14 mouse cellular contexts compared by ENCODE assay signal in genomic region chr11:70151072-70151471, GRCm38 (mm10). TPM values are rescaled to one million over a fixed set of nuclear protein-coding genes. Genes with fewer than 3 reads are reported as not detected.
DNase-seq lines count a peak whose midpoint lies in the region; ATAC-seq lines count a peak whose summit lies in the region.
"Had no signal": no experiment of that assay in that cellular context is flagged by ENCODE, and none has a peak within 500 bp of the region (broad histone marks: within the 10 kb centered on the region; RNA-seq: fewer than 3 reads in every experiment).

No protein-coding gene starts in this region.

- peak; percentile 51 for DNase-seq in kidney, adult 11 months
- peak; percentile 8 for DNase-seq in CD4-positive helper T cell, adult 2 months (ENCODE audit: low read depth, low spot score)
- peak; percentile 36 for DNase-seq in R1 (ENCODE audit: low read depth, low spot score)
- peak; percentile 62 to 63 for DNase-seq in kidney, postnatal 36 days
- no peak for DNase-seq in left cerebral cortex, postnatal 4 days
- no peak for DNase-seq in forebrain, embryonic 11.5 days (ENCODE audit: low spot score)
- DNase-seq: cerebellum, adult 11-12 months; thymus, adult 18-20 months had no signal

- H3K27ac ChIP-seq in kidney, embryonic 15.5 days: no peak overlapping the region
- no peak overlapping the region for H3K27ac ChIP-seq in forebrain, embryonic 11.5 days (ENCODE audit: low read depth, low read length)
- H3K27ac ChIP-seq: limb, embryonic 15.5 days; midbrain, embryonic 13.5 days; neural tube, embryonic 15.5 days had no signal

- H3K4me1 ChIP-seq in kidney, embryonic 15.5 days: no peaks in the 10 kb centered on the region
- no peaks in the 10 kb centered on the region for H3K4me1 ChIP-seq in forebrain, embryonic 11.5 days (replicated peaks; ENCODE audit: control insufficient read depth, insufficient read depth, low read length)
- H3K4me1 ChIP-seq: limb, embryonic 15.5 days; midbrain, embryonic 13.5 days; neural tube, embryonic 15.5 days had no signal

- no peaks in the 10 kb centered on the region for H3K36me3 ChIP-seq in kidney, embryonic 15.5 days
- no peaks in the 10 kb centered on the region for H3K36me3 ChIP-seq in forebrain, embryonic 11.5 days (ENCODE audit: control insufficient read depth, insufficient read depth, low read length)
- H3K36me3 ChIP-seq: limb, embryonic 15.5 days; midbrain, embryonic 13.5 days; neural tube, embryonic 15.5 days had no signal

- no peak overlapping the region for H3K4me2 ChIP-seq in kidney, embryonic 15.5 days
- H3K4me2 ChIP-seq in forebrain, embryonic 11.5 days (ENCODE audit: low read depth, low read length, severe bottlenecking): no peak overlapping the region
- H3K4me2 ChIP-seq: limb, embryonic 15.5 days; midbrain, embryonic 13.5 days; neural tube, embryonic 15.5 days had no signal

- ATAC-seq in kidney, embryonic 15.5 days (replicated peaks; ENCODE audit: low FRiP score): no peak
- no peak for ATAC-seq in forebrain, embryonic 11.5 days (replicated peaks; ENCODE audit: low FRiP score)
- ATAC-seq: activated CD4-positive, CD25-positive, alpha-beta regulatory T cell, adult 4 months; midbrain, embryonic 13.5 days had no signal

- H3K27me3 ChIP-seq in kidney, embryonic 15.5 days: no peaks in the 10 kb centered on the region
- H3K27me3 ChIP-seq in forebrain, embryonic 11.5 days (ENCODE audit: control insufficient read depth, insufficient read depth, low read length): no peaks in the 10 kb centered on the region
- H3K27me3 ChIP-seq: limb, embryonic 15.5 days; midbrain, embryonic 13.5 days; neural tube, embryonic 15.5 days had no signal

- H3K9me3 ChIP-seq in kidney, embryonic 15.5 days (replicated peaks): no peaks in the 10 kb centered on the region
- no peaks in the 10 kb centered on the region for H3K9me3 ChIP-seq in forebrain, embryonic 11.5 days (ENCODE audit: control insufficient read depth, low read length)
- H3K9me3 ChIP-seq: limb, embryonic 15.5 days; midbrain, embryonic 13.5 days; neural tube, embryonic 15.5 days had no signal

- H3K4me3 ChIP-seq in kidney, embryonic 15.5 days (replicated peaks): no peak overlapping the region
- H3K4me3 ChIP-seq in forebrain, embryonic 11.5 days (ENCODE audit: low read depth, low read length): no peak overlapping the region
- H3K4me3 ChIP-seq: limb, embryonic 15.5 days; midbrain, embryonic 13.5 days; neural tube, embryonic 15.5 days had no signal

- WGBS in kidney, embryonic 15.5 days: 67% methylated on average over 3 of the region's 3 CpGs
- 67% methylated on average over 3 of the region's 3 CpGs for WGBS in forebrain, embryonic 11.5 days

- intact Hi-C loops in left cerebral cortex, postnatal 4 days (cut with DNase I): no loop called here

- no peak overlapping the region for H3K9ac ChIP-seq in kidney, embryonic 15.5 days
- no peak overlapping the region for H3K9ac ChIP-seq in forebrain, embryonic 11.5 days (ENCODE audit: low read length)
- H3K9ac ChIP-seq: limb, embryonic 15.5 days; midbrain, embryonic 13.5 days; neural tube, embryonic 15.5 days had no signal

RNA-seq across cellular contexts. Expression of gene Clec10a, which starts 4.9 kb away (rescaled TPM):
- polyA plus RNA-seq in kidney, embryonic 15.5 days (2015; fragmentation: Nextera tagmentation; extraction: Ambion mirVana): 1.8 TPM in 1 of 2 replicates, not detected in the other
- total RNA-seq in left cerebral cortex, postnatal 4 days (2021): 1 to 10 TPM; 1.3 to 2.9 TPM
- 0.44 TPM in 1 of 2 replicates, not detected in the other for polyA plus RNA-seq in forebrain, embryonic 11.5 days (2014; fragmentation: Nextera tagmentation; extraction: Ambion mirVana)
- polyA plus RNA-seq: activated CD4-positive, CD25-positive, alpha-beta regulatory T cell, adult 4 months had no signal

RNA-seq across cellular contexts. Expression of gene Mgl2, which starts 20.9 kb away (rescaled TPM):
- 0.27 and 0.31 TPM in 2 replicates for polyA plus RNA-seq in kidney, embryonic 15.5 days (2015; fragmentation: Nextera tagmentation; extraction: Ambion mirVana)
- total RNA-seq in left cerebral cortex, postnatal 4 days (2021): under 1 TPM; 0.30 to 0.95 TPM
- not detected in 2 replicates for polyA plus RNA-seq in forebrain, embryonic 11.5 days (2014; fragmentation: Nextera tagmentation; extraction: Ambion mirVana)
- polyA plus RNA-seq: embryonic facial prominence, embryonic 11.5 days had no signal

RNA-seq across cellular contexts. Expression of gene Asgr2, which starts 58.6 kb away (rescaled TPM):
- polyA plus RNA-seq in kidney, embryonic 15.5 days (2015; fragmentation: Nextera tagmentation; extraction: Ambion mirVana): 0.18 and 0.28 TPM in 2 replicates
- total RNA-seq in left cerebral cortex, postnatal 4 days (2021): not detected
- polyA plus RNA-seq in forebrain, embryonic 11.5 days (2014; fragmentation: Nextera tagmentation; extraction: Ambion mirVana): not detected in 2 replicates
- polyA plus RNA-seq: activated CD4-positive, CD25-positive, alpha-beta regulatory T cell, adult 4 months; embryonic facial prominence, embryonic 11.5 days; midbrain, embryonic 13.5 days; neural tube, embryonic 15.5 days had no signal

Comparison
In these comparisons a context has a peak if more than half of its experiments do, and no peak if none do; other contexts are left out.
1. DNase-seq: peak in kidney, adult 11 months (single experiment), CD4-positive helper T cell, adult 2 months (single experiment), R1 (single experiment) and kidney, postnatal 36 days (2 of 2); none in left cerebral cortex, postnatal 4 days (single experiment) and forebrain, embryonic 11.5 days (single experiment).